Mouse (Mus musculus) retina, postnatal 7 days (tissue): Measurements from ENCODE around the gene Miga1.

Experiments used
- DNase-seq: peaks from one replicate; pipeline ENCODE4 v3.0.0-alpha.2; 2012; ENCODE audit warnings: low read depth, low spot score

The Miga1 gene

GRCm38 (mm10) chr3:152339862-152340557 is at the start of gene Miga1:
Gene Miga1, minus strand, starts transcription at chr3:152340407.
- peak; percentile 81 for DNase-seq

GRCm38 (mm10) chr3:152384106-152384505 is 43.9 kb upstream of the Miga1 start:
- DNase-seq, result no peak

GRCm38 (mm10) chr3:152376063-152376462 is 35.9 kb upstream of the Miga1 start:
- no peak for DNase-seq

- DNase-seq, result no peak
These were observed 24.0 kb upstream of the Miga1 start for GRCm38 (mm10) chr3:152364181-152364580.

- no peak for DNase-seq
These were observed 18.9 kb upstream of the Miga1 start for GRCm38 (mm10) chr3:152359151-152359550.

GRCm38 (mm10) chr3:152356751-152357150 is 16.5 kb upstream of the Miga1 start:
- DNase-seq, result no peak

GRCm38 (mm10) chr3:152355361-152355760 is 15.2 kb upstream of the Miga1 start:
- no peak for DNase-seq

GRCm38 (mm10) chr3:152353434-152354177 is 13.4 kb upstream of the Miga1 start:
- no peak for DNase-seq

GRCm38 (mm10) chr3:152352289-152352688 is 12.1 kb upstream of the Miga1 start:
- DNase-seq, result no peak

GRCm38 (mm10) chr3:152350966-152351365 is 10.8 kb upstream of the Miga1 start:
- no peak for DNase-seq

GRCm38 (mm10) chr3:152350431-152350830 is 10.2 kb upstream of the Miga1 start:
- DNase-seq, result no peak

GRCm38 (mm10) chr3:152348011-152348830 is 8.0 kb upstream of the Miga1 start:
- DNase-seq, result no peak

- DNase-seq, result no peak
These were observed 7.0 kb upstream of the Miga1 start for GRCm38 (mm10) chr3:152347227-152347626.

GRCm38 (mm10) chr3:152346633-152347141 is 6.5 kb upstream of the Miga1 start:
- DNase-seq, result no peak

GRCm38 (mm10) chr3:152345732-152346632 is 5.8 kb upstream of the Miga1 start, which contains the start of gene Usp33:
Gene Usp33, plus strand, starts transcription at chr3:152346478.
- DNase-seq, result peak; percentile 79

- no peak for DNase-seq
These were observed 2.8 kb upstream of the Miga1 start for GRCm38 (mm10) chr3:152342961-152343517.

GRCm38 (mm10) chr3:152336085-152336484 is 4.1 kb downstream of the Miga1 start:
- no peak for DNase-seq

GRCm38 (mm10) chr3:152333641-152334040 is 6.6 kb downstream of the Miga1 start:
- DNase-seq, result no peak

- no peak for DNase-seq
These were observed 7.5 kb downstream of the Miga1 start for GRCm38 (mm10) chr3:152332545-152333300.

GRCm38 (mm10) chr3:152332104-152332503 is 8.1 kb downstream of the Miga1 start:
- no peak for DNase-seq
